Mouse (Mus musculus) intestine, postnatal 0 days (tissue): ENCODE measurements around the gene Frmd4b. TPM values are rescaled to one million over a fixed set of nuclear protein-coding genes. Genes with fewer than 3 reads are reported as not detected.
A peak's percentile ranks its signal among the peaks of the same experiment; 100 is the strongest.

Source experiments
- ATAC-seq: fragments of 200-750 bp; cut with Nextera tagmentation; 2 replicates; pipeline ENCODE4 v1.8.0; 2017; ENCODE audit warnings: mild to moderate bottlenecking, moderate TSS enrichment, moderate library complexity
- H3K27ac ChIP-seq: fragments of 300-500 bp; sonication (generic); 2 replicates; pipeline ENCODE4 v1.5.1; 2014; ENCODE audit warnings: mild to moderate bottlenecking, low read depth, low read length, moderate library complexity
- H3K27me3 ChIP-seq: fragments of 300-500 bp; sonication (generic); replicated peaks from 2 replicates; pipeline ENCODE4 v1.6.1; 2014; ENCODE audit warnings: low read length, mixed read lengths; ENCODE audit not compliant: control insufficient read depth, insufficient read depth
- H3K36me3 ChIP-seq: fragments of 300-500 bp; sonication (generic); 2 replicates; pipeline ENCODE4 v1.6.1; 2014; ENCODE audit warnings: mild to moderate bottlenecking, moderate library complexity; ENCODE audit not compliant: control insufficient read depth, insufficient read depth
- H3K4me1 ChIP-seq: fragments of 300-500 bp; sonication (generic); replicated peaks from 2 replicates; pipeline ENCODE4 v1.6.1; 2014; ENCODE audit warnings: antibody characterized with exemption, low read length, mixed read lengths; ENCODE audit not compliant: control insufficient read depth, insufficient read depth
- H3K4me2 ChIP-seq: fragments of 300-500 bp; sonication (generic); replicated peaks from 2 replicates; pipeline ENCODE4 v1.6.1; 2014; ENCODE audit warnings: low read depth, mild to moderate bottlenecking, moderate library complexity
- H3K4me3 ChIP-seq: fragments of 300-500 bp; sonication (generic); 2 replicates; pipeline ENCODE4 v1.5.1; 2014; ENCODE audit warnings: low read depth, low read length
- H3K9ac ChIP-seq: fragments of 300-500 bp; sonication (generic); 2 replicates; pipeline ENCODE4 v1.6.1; 2014; ENCODE audit warnings: mild to moderate bottlenecking, low read depth, low read length
- H3K9me3 ChIP-seq: fragments of 300-500 bp; sonication (generic); 2 replicates; pipeline ENCODE4 v1.6.1; 2016; ENCODE audit warnings: mixed run types; ENCODE audit not compliant: control insufficient read depth
- CTCF ChIP-seq: sonication (generic); IDR thresholded peaks from 2 replicates; pipeline ENCODE4 v1.5.1; 2016; ENCODE audit warnings: low read depth, mild to moderate bottlenecking, control low read depth, antibody characterized with exemption, moderate library complexity
- WGBS: fragments of 180-500 bp; shearing (Covaris S2); extraction: QIAGEN DNeasy Blood & Tissue Kit; methylation state at CpG from one replicate; pipeline ENCODE4 v1.1.7; 2014; 5-methylcytosine and 5-hydroxymethylcytosine counted together
- polyA plus RNA-seq: library from polyadenylated mRNA; unstranded; fragments of >200 nt; fragmentation: Nextera tagmentation; extraction: Ambion mirVana; gene quantifications from 2 replicates; pipeline ENCODE4 v1.2.1, GENCODE M21; 2015

Gene Frmd4b
- polyA plus RNA-seq, 1 experiment from 2014 or later, result 5.1 TPM

GRCm38 (mm10) chr6:97481912-97482311 lies 135.4 kb downstream of the Frmd4b start:
- Histone ChIP-seq H3K27ac (no peak overlapping the region), H3K9ac (no peak overlapping the region), H3K36me3 (no peaks in the 10 kb centered on the region), H3K27me3 (peaks cover 2% of the 10 kb centered on the region; the same call in 1 of the 2 replicates), H3K4me1 (peaks cover 2% of the 10 kb centered on the region; the same call in 1 of the 2 replicates), H3K9me3 (no peaks in the 10 kb centered on the region), H3K4me3 (no peak overlapping the region), H3K4me2 (no peak overlapping the region)
- no peak for TF ChIP-seq CTCF
- no peak for ATAC-seq
- 64% methylated on average over 6 of the region's 6 CpGs for WGBS

- ATAC-seq, result 0 out of 2 replicates have a peak, but pooled peaks have one; percentile 43
- H3K9ac ChIP-seq, result no peak overlapping the region
- H3K36me3 ChIP-seq, result no peaks in the 10 kb centered on the region
- H3K27me3 ChIP-seq, result no peaks in the 10 kb centered on the region
- H3K4me1 ChIP-seq, result no peaks in the 10 kb centered on the region
- H3K4me3 ChIP-seq, result no peak overlapping the region
- 51% methylated on average over 19 of the region's 19 CpGs for WGBS
- no peaks in the 10 kb centered on the region for H3K9me3 ChIP-seq
- H3K4me2 ChIP-seq, result no peak overlapping the region
- no peak for TF ChIP-seq CTCF
- no peak overlapping the region for H3K27ac ChIP-seq
Measured at GRCm38 (mm10) chr6:97478981-97479860, 138.1 kb downstream of the Frmd4b start.

- Histone ChIP-seq H3K36me3 (no peaks in the 10 kb centered on the region), H3K4me1 (no peaks in the 10 kb centered on the region), H3K9me3 (no peaks in the 10 kb centered on the region), H3K27ac (no peak overlapping the region), H3K4me2 (no peak overlapping the region), H3K4me3 (no peak overlapping the region), H3K27me3 (no peaks in the 10 kb centered on the region), H3K9ac (no peak overlapping the region)
- 96% methylated on average over 4 of the region's 4 CpGs for WGBS
- no peak for ATAC-seq
- no peak for TF ChIP-seq CTCF
Measured at GRCm38 (mm10) chr6:97473672-97474071, 143.7 kb downstream of the Frmd4b start.

- ATAC-seq, result peak; percentile 53; the same call in 1 of the 2 replicates
- H3K9me3 ChIP-seq, result no peaks in the 10 kb centered on the region
- H3K36me3 ChIP-seq, result no peaks in the 10 kb centered on the region
- 73% methylated on average over 4 of the region's 4 CpGs for WGBS
- no peaks in the 10 kb centered on the region for H3K4me1 ChIP-seq
- no peak overlapping the region for H3K4me2 ChIP-seq
- H3K27me3 ChIP-seq, result no peaks in the 10 kb centered on the region
- TF ChIP-seq CTCF, result no peak
- H3K9ac ChIP-seq, result no peak overlapping the region
- no peak overlapping the region for H3K4me3 ChIP-seq
- no peak overlapping the region for H3K27ac ChIP-seq
Measured at GRCm38 (mm10) chr6:97472873-97473550, 144.3 kb downstream of the Frmd4b start.

GRCm38 (mm10) chr6:97463898-97464524 lies 153.3 kb downstream of the Frmd4b start:
- Histone ChIP-seq H3K4me1 (no peaks in the 10 kb centered on the region), H3K9me3 (no peaks in the 10 kb centered on the region), H3K27me3 (no peaks in the 10 kb centered on the region), H3K27ac (no peak overlapping the region), H3K4me2 (no peak overlapping the region), H3K9ac (no peak overlapping the region), H3K4me3 (no peak overlapping the region), H3K36me3 (no peaks in the 10 kb centered on the region)
- no peak for TF ChIP-seq CTCF
- 45% methylated on average over 17 of the region's 17 CpGs for WGBS
- ATAC-seq, result peak; percentile 68; the same call in 1 of the 2 replicates

GRCm38 (mm10) chr6:97462421-97462820 lies 154.9 kb downstream of the Frmd4b start:
- H3K4me1 ChIP-seq, result no peaks in the 10 kb centered on the region
- ATAC-seq, result no peak
- H3K9ac ChIP-seq, result no peak overlapping the region
- no peak overlapping the region for H3K27ac ChIP-seq
- H3K4me2 ChIP-seq, result no peak overlapping the region
- H3K36me3 ChIP-seq, result no peaks in the 10 kb centered on the region
- no peak overlapping the region for H3K4me3 ChIP-seq
- no peaks in the 10 kb centered on the region for H3K27me3 ChIP-seq
- H3K9me3 ChIP-seq, result no peaks in the 10 kb centered on the region
- no peak for TF ChIP-seq CTCF
